Mouse (Mus musculus): Measurements from ENCODE around the gene Teddm3. TPM values are rescaled to one million over a fixed set of nuclear protein-coding genes. Genes with fewer than 3 reads are reported as not detected.
"Not testable (repeated sequence)": the region's sequence is repeated elsewhere in the genome, so short reads cannot be mapped to it uniquely, and the experiment has no call there.

Gene Teddm3
- 0.67 and 1.6 TPM in 2 replicates for polyA plus RNA-seq (2014; fragmentation: Nextera tagmentation; extraction: Ambion mirVana)

GRCm38 (mm10) chr16:21153900-21154299 lies at the start of gene Teddm3:
Gene Teddm3 (minus strand): TSS chr16:21154000.
- not testable (repeated sequence) for H3K27me3 ChIP-seq (replicated peaks; ENCODE audit: control insufficient read depth, insufficient read depth, low read length); H3K4me2 ChIP-seq (ENCODE audit: low read depth, low read length); ATAC-seq (ENCODE audit: low read depth); H3K9ac ChIP-seq (ENCODE audit: low read depth, low read length); H3K36me3 ChIP-seq (ENCODE audit: control insufficient read depth, insufficient read depth, low read length); H3K4me1 ChIP-seq (ENCODE audit: control insufficient read depth, insufficient read depth, low read length); DNase-seq (ENCODE audit: low spot score); H3K9me3 ChIP-seq (ENCODE audit: control insufficient read depth, low read length); H3K27ac ChIP-seq (replicated peaks; ENCODE audit: low read depth, low read length); H3K4me3 ChIP-seq (ENCODE audit: low read depth, low read length)
- WGBS, result no CpG with 5 or more reads among the region's 2 CpGs

GRCm38 (mm10) chr16:21202731-21203130 lies 48.9 kb upstream of the Teddm3 start:
- Histone ChIP-seq H3K9me3 (ENCODE audit: control insufficient read depth, low read length) (no peaks in the 10 kb centered on the region), H3K27ac (replicated peaks; ENCODE audit: low read depth, low read length) (no peak overlapping the region), H3K4me3 (ENCODE audit: low read depth, low read length) (no peak overlapping the region), H3K4me2 (ENCODE audit: low read depth, low read length) (no peak overlapping the region), H3K36me3 (ENCODE audit: control insufficient read depth, insufficient read depth, low read length) (no peaks in the 10 kb centered on the region), H3K9ac (ENCODE audit: low read depth, low read length) (no peak overlapping the region), H3K27me3 (replicated peaks; ENCODE audit: control insufficient read depth, insufficient read depth, low read length) (no peaks in the 10 kb centered on the region), H3K4me1 (ENCODE audit: control insufficient read depth, insufficient read depth, low read length) (peaks cover 18% of the 10 kb centered on the region; the same call in 1 of the 2 replicates)
- 80% methylated on average over 4 of the region's 4 CpGs for WGBS
- no peak for ATAC-seq (ENCODE audit: low read depth)
- no peak for DNase-seq (ENCODE audit: low spot score)

GRCm38 (mm10) chr16:21199426-21199825 lies 45.6 kb upstream of the Teddm3 start:
- no peak for DNase-seq (ENCODE audit: low spot score)
- no peak overlapping the region for H3K9ac ChIP-seq (ENCODE audit: low read depth, low read length)
- H3K9me3 ChIP-seq (ENCODE audit: control insufficient read depth, low read length), result no peaks in the 10 kb centered on the region
- no peak for ATAC-seq (ENCODE audit: low read depth)
- peaks cover 3% of the 10 kb centered on the region; the same call in 1 of the 2 replicates for H3K4me1 ChIP-seq (ENCODE audit: control insufficient read depth, insufficient read depth, low read length)
- H3K27me3 ChIP-seq (replicated peaks; ENCODE audit: control insufficient read depth, insufficient read depth, low read length), result no peaks in the 10 kb centered on the region
- no peak overlapping the region for H3K27ac ChIP-seq (replicated peaks; ENCODE audit: low read depth, low read length)
- H3K36me3 ChIP-seq (ENCODE audit: control insufficient read depth, insufficient read depth, low read length), result no peaks in the 10 kb centered on the region
- 69% methylated on average over 8 of the region's 8 CpGs for WGBS
- H3K4me3 ChIP-seq (ENCODE audit: low read depth, low read length), result no peak overlapping the region
- H3K4me2 ChIP-seq (ENCODE audit: low read depth, low read length), result no peak overlapping the region

- DNase-seq (ENCODE audit: low spot score) (peak; percentile 32), ATAC-seq (ENCODE audit: low read depth) (no peak)
- Histone ChIP-seq H3K36me3 (ENCODE audit: control insufficient read depth, insufficient read depth, low read length) (no peaks in the 10 kb centered on the region), H3K27me3 (replicated peaks; ENCODE audit: control insufficient read depth, insufficient read depth, low read length) (no peaks in the 10 kb centered on the region), H3K9me3 (ENCODE audit: control insufficient read depth, low read length) (no peaks in the 10 kb centered on the region), H3K4me3 (ENCODE audit: low read depth, low read length) (no peak overlapping the region), H3K9ac (ENCODE audit: low read depth, low read length) (no peak overlapping the region), H3K4me2 (ENCODE audit: low read depth, low read length) (no peak overlapping the region), H3K4me1 (ENCODE audit: control insufficient read depth, insufficient read depth, low read length) (no peaks in the 10 kb centered on the region), H3K27ac (replicated peaks; ENCODE audit: low read depth, low read length) (no peak overlapping the region)
- 11% methylated on average over 1 of the region's 1 CpGs for WGBS
Observed at GRCm38 (mm10) chr16:21198529-21198928, 44.7 kb upstream of the Teddm3 start.

- Histone ChIP-seq H3K36me3 (ENCODE audit: control insufficient read depth, insufficient read depth, low read length) (no peaks in the 10 kb centered on the region), H3K9me3 (ENCODE audit: control insufficient read depth, low read length) (no peaks in the 10 kb centered on the region), H3K4me1 (ENCODE audit: control insufficient read depth, insufficient read depth, low read length) (no peaks in the 10 kb centered on the region), H3K4me2 (ENCODE audit: low read depth, low read length) (no peak overlapping the region), H3K27ac (replicated peaks; ENCODE audit: low read depth, low read length) (no peak overlapping the region), H3K9ac (ENCODE audit: low read depth, low read length) (no peak overlapping the region), H3K27me3 (replicated peaks; ENCODE audit: control insufficient read depth, insufficient read depth, low read length) (no peaks in the 10 kb centered on the region), H3K4me3 (ENCODE audit: low read depth, low read length) (no peak overlapping the region)
- DNase-seq (ENCODE audit: low spot score) (no peak), ATAC-seq (ENCODE audit: low read depth) (no peak)
- 73% methylated on average over 7 of the region's 7 CpGs for WGBS
Observed at GRCm38 (mm10) chr16:21198006-21198405, 44.2 kb upstream of the Teddm3 start.

- H3K36me3 ChIP-seq (ENCODE audit: control insufficient read depth, insufficient read depth, low read length), result no peaks in the 10 kb centered on the region
- no peak overlapping the region for H3K9ac ChIP-seq (ENCODE audit: low read depth, low read length)
- no peaks in the 10 kb centered on the region for H3K27me3 ChIP-seq (replicated peaks; ENCODE audit: control insufficient read depth, insufficient read depth, low read length)
- no peak overlapping the region for H3K4me3 ChIP-seq (ENCODE audit: low read depth, low read length)
- no peak for DNase-seq (ENCODE audit: low spot score)
- no peaks in the 10 kb centered on the region for H3K4me1 ChIP-seq (ENCODE audit: control insufficient read depth, insufficient read depth, low read length)
- no peak for ATAC-seq (ENCODE audit: low read depth)
- 87% methylated on average over 4 of the region's 4 CpGs for WGBS
- H3K9me3 ChIP-seq (ENCODE audit: control insufficient read depth, low read length), result no peaks in the 10 kb centered on the region
- no peak overlapping the region for H3K4me2 ChIP-seq (ENCODE audit: low read depth, low read length)
- no peak overlapping the region for H3K27ac ChIP-seq (replicated peaks; ENCODE audit: low read depth, low read length)
Observed at GRCm38 (mm10) chr16:21197542-21197941, 43.7 kb upstream of the Teddm3 start.

GRCm38 (mm10) chr16:21196576-21196975 lies 42.8 kb upstream of the Teddm3 start:
- no peaks in the 10 kb centered on the region for H3K9me3 ChIP-seq (ENCODE audit: control insufficient read depth, low read length)
- no peak overlapping the region for H3K4me3 ChIP-seq (ENCODE audit: low read depth, low read length)
- H3K4me1 ChIP-seq (ENCODE audit: control insufficient read depth, insufficient read depth, low read length), result no peaks in the 10 kb centered on the region
- no peak for ATAC-seq (ENCODE audit: low read depth)
- H3K36me3 ChIP-seq (ENCODE audit: control insufficient read depth, insufficient read depth, low read length), result no peaks in the 10 kb centered on the region
- H3K9ac ChIP-seq (ENCODE audit: low read depth, low read length), result no peak overlapping the region
- 90% methylated on average over 3 of the region's 3 CpGs for WGBS
- H3K27me3 ChIP-seq (replicated peaks; ENCODE audit: control insufficient read depth, insufficient read depth, low read length), result no peaks in the 10 kb centered on the region
- H3K4me2 ChIP-seq (ENCODE audit: low read depth, low read length), result no peak overlapping the region
- no peak for DNase-seq (ENCODE audit: low spot score)
- H3K27ac ChIP-seq (replicated peaks; ENCODE audit: low read depth, low read length), result no peak overlapping the region

- DNase-seq (ENCODE audit: low spot score) (no peak), ATAC-seq (ENCODE audit: low read depth) (no peak)
- Histone ChIP-seq H3K4me2 (ENCODE audit: low read depth, low read length) (no peak overlapping the region), H3K4me1 (ENCODE audit: control insufficient read depth, insufficient read depth, low read length) (no peaks in the 10 kb centered on the region), H3K4me3 (ENCODE audit: low read depth, low read length) (no peak overlapping the region), H3K36me3 (ENCODE audit: control insufficient read depth, insufficient read depth, low read length) (no peaks in the 10 kb centered on the region), H3K9me3 (ENCODE audit: control insufficient read depth, low read length) (no peaks in the 10 kb centered on the region), H3K27ac (replicated peaks; ENCODE audit: low read depth, low read length) (no peak overlapping the region), H3K9ac (ENCODE audit: low read depth, low read length) (no peak overlapping the region), H3K27me3 (replicated peaks; ENCODE audit: control insufficient read depth, insufficient read depth, low read length) (no peaks in the 10 kb centered on the region)
- WGBS, result 53% methylated on average over 8 of the region's 8 CpGs
Observed at GRCm38 (mm10) chr16:21195260-21195866, 41.6 kb upstream of the Teddm3 start.

GRCm38 (mm10) chr16:21194182-21194581 lies 40.4 kb upstream of the Teddm3 start:
- Histone ChIP-seq H3K4me2 (ENCODE audit: low read depth, low read length) (no peak overlapping the region), H3K4me3 (ENCODE audit: low read depth, low read length) (no peak overlapping the region), H3K27me3 (replicated peaks; ENCODE audit: control insufficient read depth, insufficient read depth, low read length) (no peaks in the 10 kb centered on the region), H3K36me3 (ENCODE audit: control insufficient read depth, insufficient read depth, low read length) (no peaks in the 10 kb centered on the region), H3K4me1 (ENCODE audit: control insufficient read depth, insufficient read depth, low read length) (no peaks in the 10 kb centered on the region), H3K9ac (ENCODE audit: low read depth, low read length) (no peak overlapping the region), H3K27ac (replicated peaks; ENCODE audit: low read depth, low read length) (no peak overlapping the region), H3K9me3 (ENCODE audit: control insufficient read depth, low read length) (no peaks in the 10 kb centered on the region)
- ATAC-seq (ENCODE audit: low read depth), result no peak
- 82% methylated on average over 12 of the region's 12 CpGs for WGBS
- no peak for DNase-seq (ENCODE audit: low spot score)

Data from embryonic facial prominence, embryonic 14.5 days (tissue).